Mouse (Mus musculus) embryonic fibroblast, embryonic 13.5 days (primary cell): ENCODE measurements at regions not wholly inside any gene's neighbourhood (a gene's known extent, or its start where the extent isn't known, plus 50 kb on each side); places are given as distances from the start of the nearest gene placed in this dataset.

Source experiments
- CTCF ChIP-seq: IDR thresholded peaks from 2 replicates; pipeline ENCODE4 v1.5.1; 2011; ENCODE audit warnings: mild to moderate bottlenecking, control low read depth, low read length, moderate library complexity, borderline replicate concordance; ENCODE audit not compliant: insufficient read depth
- POLR2A ChIP-seq: IDR thresholded peaks from 2 replicates; pipeline ENCODE4 v1.6.1; 2011; ENCODE audit warnings: low read depth, mild to moderate bottlenecking, control low read depth, low read length, moderate library complexity

GRCm38 (mm10) chr13:105387016-105387772 is 56.2 kb upstream of the Htr1a start:
- no peak for TF ChIP-seq CTCF
- TF ChIP-seq POLR2A: no peak
